In the genomic region with DNA sequence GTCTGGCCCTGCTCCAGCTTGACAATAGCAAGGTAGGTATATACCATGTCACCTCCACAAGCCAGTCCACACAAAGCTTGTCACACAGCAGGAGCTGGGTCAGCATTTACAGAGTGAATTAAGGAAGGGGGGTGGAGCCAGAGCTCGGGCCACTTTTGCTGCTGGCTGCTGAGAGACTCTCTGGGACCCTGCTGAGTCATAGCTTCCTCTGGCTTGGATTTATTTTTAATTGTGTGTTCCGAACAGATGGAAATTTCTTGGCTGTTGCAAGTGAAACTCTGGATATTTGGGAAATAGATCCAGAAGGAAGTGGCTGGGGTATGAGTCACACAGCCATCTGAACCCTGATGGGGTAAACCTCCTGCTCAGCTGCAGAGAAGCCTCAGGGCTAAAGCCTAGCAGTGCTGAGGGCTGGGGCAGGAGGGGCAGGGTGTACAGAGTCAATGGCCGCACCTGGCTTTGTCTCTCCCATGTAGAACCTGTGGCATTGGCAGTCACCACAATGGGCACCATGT, we compare ENCODE assay signal across 8 mouse cellular contexts. TPM values are rescaled to one million over a fixed set of nuclear protein-coding genes. Genes with fewer than 3 reads are reported as not detected.
A peak's percentile ranks its signal among the peaks of the same experiment; 100 is the strongest.
DNase-seq lines count a peak whose midpoint lies in the region; ATAC-seq lines count a peak whose summit lies in the region.

No protein-coding gene starts in this region.

- H3K4me3 ChIP-seq in forebrain, embryonic 12.5 days (replicated peaks) = no peak overlapping the region
- H3K4me3 ChIP-seq in forebrain, embryonic 15.5 days = no peak overlapping the region
- H3K4me3 ChIP-seq in intestine, embryonic 16.5 days (ENCODE audit: low read length) = no peak overlapping the region
- no peak overlapping the region for H3K4me3 ChIP-seq in midbrain, embryonic 13.5 days (replicated peaks)

- no peaks in the 10 kb centered on the region; the same call in 1 of the 2 replicates for H3K4me1 ChIP-seq in forebrain, embryonic 12.5 days
- 0 out of 2 replicates have a peak, but pooled peaks cover 5% of the 10 kb centered on the region for H3K4me1 ChIP-seq in forebrain, embryonic 15.5 days
- peaks cover 36% of the 10 kb centered on the region for H3K4me1 ChIP-seq in intestine, embryonic 16.5 days (ENCODE audit: control insufficient read depth, insufficient read depth, low read length)
- H3K4me1 ChIP-seq in midbrain, embryonic 13.5 days (replicated peaks) = 0 out of 2 replicates have a peak, but pooled peaks cover 6% of the 10 kb centered on the region

- no peaks in the 10 kb centered on the region for H3K36me3 ChIP-seq in forebrain, embryonic 12.5 days (replicated peaks)
- no peaks in the 10 kb centered on the region for H3K36me3 ChIP-seq in forebrain, embryonic 15.5 days
- no peaks in the 10 kb centered on the region for H3K36me3 ChIP-seq in intestine, embryonic 16.5 days (ENCODE audit: control insufficient read depth, insufficient read depth, low read length)
- no peaks in the 10 kb centered on the region for H3K36me3 ChIP-seq in midbrain, embryonic 13.5 days

- no peaks in the 10 kb centered on the region for H3K27me3 ChIP-seq in forebrain, embryonic 12.5 days
- no peaks in the 10 kb centered on the region for H3K27me3 ChIP-seq in forebrain, embryonic 15.5 days
- H3K27me3 ChIP-seq in intestine, embryonic 16.5 days (replicated peaks; ENCODE audit: control insufficient read depth, insufficient read depth, low read length) = no peaks in the 10 kb centered on the region
- H3K27me3 ChIP-seq in midbrain, embryonic 13.5 days = no peaks in the 10 kb centered on the region

- 37% methylated on average over 3 of the region's 3 CpGs for WGBS in forebrain, embryonic 12.5 days
- 24% methylated on average over 3 of the region's 3 CpGs for WGBS in forebrain, embryonic 15.5 days
- 32% methylated on average over 3 of the region's 3 CpGs for WGBS in intestine, embryonic 16.5 days
- 35% methylated on average over 3 of the region's 3 CpGs for WGBS in midbrain, embryonic 13.5 days

- intact Hi-C loops in left cerebral cortex, postnatal 10 days (cut with DNase I) = no loop called here

- no peak overlapping the region for H3K9ac ChIP-seq in forebrain, embryonic 12.5 days
- H3K9ac ChIP-seq in forebrain, embryonic 15.5 days (replicated peaks) = no peak overlapping the region
- no peak overlapping the region for H3K9ac ChIP-seq in intestine, embryonic 16.5 days (ENCODE audit: low read depth, low read length)
- no peak overlapping the region for H3K9ac ChIP-seq in midbrain, embryonic 13.5 days (replicated peaks)

- H3K27ac ChIP-seq in forebrain, embryonic 12.5 days = 0 out of 2 replicates have a peak overlapping the region, but pooled peaks have one; percentile 36
- no peak overlapping the region for H3K27ac ChIP-seq in forebrain, embryonic 15.5 days (replicated peaks)
- peak overlapping the region; percentile 60 for H3K27ac ChIP-seq in intestine, embryonic 16.5 days (ENCODE audit: low read length)
- H3K27ac ChIP-seq in midbrain, embryonic 13.5 days = no peak overlapping the region

- no peak overlapping the region for H3K4me2 ChIP-seq in forebrain, embryonic 12.5 days
- no peak overlapping the region for H3K4me2 ChIP-seq in forebrain, embryonic 15.5 days (replicated peaks)
- no peak overlapping the region for H3K4me2 ChIP-seq in intestine, embryonic 16.5 days (ENCODE audit: low read depth, low read length)
- no peak overlapping the region for H3K4me2 ChIP-seq in midbrain, embryonic 13.5 days (replicated peaks)

- H3K9me3 ChIP-seq in forebrain, embryonic 12.5 days = no peaks in the 10 kb centered on the region
- H3K9me3 ChIP-seq in forebrain, embryonic 15.5 days = no peaks in the 10 kb centered on the region
- no peaks in the 10 kb centered on the region for H3K9me3 ChIP-seq in intestine, embryonic 16.5 days (ENCODE audit: control insufficient read depth, low read length)
- no peaks in the 10 kb centered on the region for H3K9me3 ChIP-seq in midbrain, embryonic 13.5 days

- peak; percentile 61 for DNase-seq in R1 (ENCODE audit: low read depth, low spot score)
- peak; percentile 63 to 67 for DNase-seq in gastrocnemius, adult 8-10 months (ENCODE audit: low spot score in 2 of 2)
- DNase-seq in left cerebral cortex, postnatal 10 days (ENCODE audit: extremely low spot score in 1 of 2, low spot score in 2 of 2) = peak; percentile 51 to 75
- DNase-seq in skeletal muscle tissue, adult 2 months (ENCODE audit: low read depth, low spot score) = peak; percentile 81

- no peak for ATAC-seq in forebrain, embryonic 12.5 days (ENCODE audit: low FRiP score)
- ATAC-seq in forebrain, embryonic 15.5 days (replicated peaks) = no peak
- peak; percentile 47 for ATAC-seq in intestine, embryonic 16.5 days
- no peak for ATAC-seq in midbrain, embryonic 13.5 days

RNA-seq across cellular contexts. Expression of gene Col18a1, which starts 40.3 kb away (rescaled TPM):
- 79.0 and 83.1 TPM in 2 replicates for polyA plus RNA-seq in forebrain, embryonic 12.5 days (2016; fragmentation: Nextera tagmentation; extraction: Ambion mirVana)
- 23.5 and 23.8 TPM in 2 replicates for polyA plus RNA-seq in forebrain, embryonic 15.5 days (2015; fragmentation: Nextera tagmentation; extraction: Ambion mirVana)
- total RNA-seq in gastrocnemius, adult 8-10 months (2022) = 1 to 10 TPM; 2.2 to 5.9 (median 3.7) TPM
- 48.6 and 54.3 TPM in 2 replicates for polyA plus RNA-seq in intestine, embryonic 16.5 days (2015; fragmentation: Nextera tagmentation; extraction: Ambion mirVana)
- 10 to 100 TPM; 12.5 to 13.4 TPM for total RNA-seq in left cerebral cortex, postnatal 10 days (2021)
- polyA plus RNA-seq in midbrain, embryonic 13.5 days (2015; fragmentation: Nextera tagmentation; extraction: Ambion mirVana) = 32.8 and 39.6 TPM in 2 replicates

RNA-seq across cellular contexts. Expression of gene Pofut2, which starts 52.4 kb away (rescaled TPM):
- polyA plus RNA-seq in forebrain, embryonic 12.5 days (2016; fragmentation: Nextera tagmentation; extraction: Ambion mirVana) = 65.8 and 66.4 TPM in 2 replicates
- 45.2 and 53.4 TPM in 2 replicates for polyA plus RNA-seq in forebrain, embryonic 15.5 days (2015; fragmentation: Nextera tagmentation; extraction: Ambion mirVana)
- 10 to 100 TPM; 22.7 to 29.5 (median 23.8) TPM for total RNA-seq in gastrocnemius, adult 8-10 months (2022)
- polyA plus RNA-seq in intestine, embryonic 16.5 days (2015; fragmentation: Nextera tagmentation; extraction: Ambion mirVana) = 101 and 108 TPM in 2 replicates
- total RNA-seq in left cerebral cortex, postnatal 10 days (2021) = 10 to 100 TPM; 30.0 to 33.5 TPM
- 57.0 and 57.7 TPM in 2 replicates for polyA plus RNA-seq in midbrain, embryonic 13.5 days (2015; fragmentation: Nextera tagmentation; extraction: Ambion mirVana)

Comparison
In these comparisons a context has a peak if more than half of its experiments do, and no peak if none do; other contexts are left out.
1. H3K27ac ChIP-seq: peak in forebrain, embryonic 12.5 days (single experiment) and intestine, embryonic 16.5 days (single experiment); none in forebrain, embryonic 15.5 days (single experiment) and midbrain, embryonic 13.5 days (single experiment).
2. Peak in every context shown above with its lines, with median percentiles within 50 percentile points of each other: DNase-seq.